Mouse (Mus musculus) embryonic facial prominence, embryonic 14.5 days (tissue): ENCODE data around the gene Zc3h15. TPM values are rescaled to one million over a fixed set of nuclear protein-coding genes. Genes with fewer than 3 reads are reported as not detected.

Experiments
- ATAC-seq: fragments of 200-750 bp; cut with Nextera tagmentation; 2 replicates; pipeline ENCODE4 v1.8.0; 2017; ENCODE audit warnings: low read depth, moderate number of reproducible peaks, moderate TSS enrichment
- DNase-seq: peaks from one replicate; pipeline ENCODE4 v3.0.0-alpha.2; 2015; ENCODE audit warnings: low spot score
- H3K27ac ChIP-seq: fragments of 300-500 bp; sonication (generic); replicated peaks from 2 replicates; pipeline ENCODE4 v1.5.1; 2014; ENCODE audit warnings: low read depth, mild to moderate bottlenecking, low read length, moderate library complexity
- H3K27me3 ChIP-seq: fragments of 300-500 bp; sonication (generic); replicated peaks from 2 replicates; pipeline ENCODE4 v1.6.1; 2014; ENCODE audit warnings: low read length; ENCODE audit not compliant: control insufficient read depth, insufficient read depth
- H3K36me3 ChIP-seq: fragments of 300-500 bp; sonication (generic); 2 replicates; pipeline ENCODE4 v1.6.1; 2014; ENCODE audit warnings: low read length, mixed read lengths; ENCODE audit not compliant: control insufficient read depth, insufficient read depth
- H3K4me1 ChIP-seq: fragments of 300-500 bp; sonication (generic); 2 replicates; pipeline ENCODE4 v1.6.1; 2014; ENCODE audit warnings: antibody characterized with exemption, low read length; ENCODE audit not compliant: control insufficient read depth, insufficient read depth
- H3K4me2 ChIP-seq: fragments of 300-500 bp; sonication (generic); 2 replicates; pipeline ENCODE4 v1.6.1; 2014; ENCODE audit warnings: low read depth, mild to moderate bottlenecking, low read length, moderate library complexity, mixed read lengths
- H3K4me3 ChIP-seq: fragments of 300-500 bp; sonication (generic); 2 replicates; pipeline ENCODE4 v1.5.1; 2014; ENCODE audit warnings: low read depth, mild to moderate bottlenecking, low read length
- H3K9ac ChIP-seq: fragments of 300-500 bp; sonication (generic); 2 replicates; pipeline ENCODE4 v1.6.1; 2014; ENCODE audit warnings: low read depth, mild to moderate bottlenecking, low read length, moderate library complexity, mixed read lengths
- H3K9me3 ChIP-seq: fragments of 300-500 bp; sonication (generic); 2 replicates; pipeline ENCODE4 v1.6.1; 2016; ENCODE audit warnings: low read length; ENCODE audit not compliant: control insufficient read depth
- WGBS: fragments of 180-500 bp; shearing (Covaris S2); extraction: QIAGEN DNeasy Blood & Tissue Kit; methylation state at CpG from one replicate; pipeline ENCODE4 v1.1.7; 2014; 5-methylcytosine and 5-hydroxymethylcytosine counted together
- polyA plus RNA-seq: library from polyadenylated mRNA; unstranded; fragments of >200 nt; fragmentation: Nextera tagmentation; extraction: Ambion mirVana; gene quantifications from 2 replicates; pipeline ENCODE4 v1.2.1, GENCODE M21; 2014

The Zc3h15 gene
- polyA plus RNA-seq, 1 experiment from 2014 or later = 130 TPM

- 70% methylated on average over 1 of the region's 1 CpGs for WGBS
- H3K27me3 ChIP-seq = no peaks in the 10 kb centered on the region
- H3K4me3 ChIP-seq = no peak overlapping the region
- H3K9me3 ChIP-seq = no peaks in the 10 kb centered on the region
- DNase-seq = no peak
- H3K36me3 ChIP-seq = peaks cover 49% of the 10 kb centered on the region
- ATAC-seq = no peak
- no peaks in the 10 kb centered on the region for H3K4me1 ChIP-seq
- no peak overlapping the region for H3K27ac ChIP-seq
- no peak overlapping the region for H3K4me2 ChIP-seq
- no peak overlapping the region for H3K9ac ChIP-seq
These were observed 23.8 kb downstream of the Zc3h15 start for GRCm38 (mm10) chr2:83668052-83668451.

GRCm38 (mm10) chr2:83669988-83670387, 25.8 kb downstream of the Zc3h15 start:
- no peak overlapping the region for H3K9ac ChIP-seq
- 73% methylated on average over 5 of the region's 5 CpGs for WGBS
- no peaks in the 10 kb centered on the region for H3K27me3 ChIP-seq
- no peaks in the 10 kb centered on the region for H3K4me1 ChIP-seq
- H3K9me3 ChIP-seq = no peaks in the 10 kb centered on the region
- DNase-seq (no peak), ATAC-seq (no peak)
- no peak overlapping the region for H3K4me2 ChIP-seq
- no peak overlapping the region for H3K4me3 ChIP-seq
- peaks cover 38% of the 10 kb centered on the region for H3K36me3 ChIP-seq
- H3K27ac ChIP-seq = no peak overlapping the region

DNA sequence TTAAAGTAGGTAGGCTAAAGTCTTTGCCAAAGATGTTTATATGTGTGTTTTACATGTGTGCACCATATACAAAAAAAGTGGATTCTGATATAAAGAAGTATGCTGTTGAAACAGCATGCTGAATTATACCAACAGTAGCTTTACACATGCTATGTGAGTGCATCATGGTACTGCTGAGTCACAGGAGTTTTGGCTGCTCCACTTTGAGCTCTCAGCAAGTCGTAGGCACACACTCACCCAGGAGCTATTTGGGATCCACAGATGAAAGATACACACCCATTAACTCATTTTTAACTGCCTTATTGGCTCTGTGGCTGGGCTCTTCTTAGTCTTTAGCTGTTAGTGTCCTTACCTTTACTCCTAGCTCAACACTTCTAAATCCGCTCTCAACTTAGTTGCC, 27.6 kb downstream of the Zc3h15 start:
- 93% methylated on average over 2 of the region's 2 CpGs for WGBS
- H3K27me3 ChIP-seq = no peaks in the 10 kb centered on the region
- ATAC-seq (no peak), DNase-seq (no peak)
- no peak overlapping the region for H3K27ac ChIP-seq
- no peaks in the 10 kb centered on the region for H3K9me3 ChIP-seq
- no peak overlapping the region for H3K9ac ChIP-seq
- H3K36me3 ChIP-seq = peaks cover 33% of the 10 kb centered on the region
- 0 out of 2 replicates have a peak, but pooled peaks cover 6% of the 10 kb centered on the region for H3K4me1 ChIP-seq
- H3K4me3 ChIP-seq = no peak overlapping the region
- no peak overlapping the region for H3K4me2 ChIP-seq

- H3K27me3 ChIP-seq = no peaks in the 10 kb centered on the region
- H3K9ac ChIP-seq = no peak overlapping the region
- DNase-seq (no peak), ATAC-seq (no peak)
- H3K27ac ChIP-seq = no peak overlapping the region
- H3K4me2 ChIP-seq = no peak overlapping the region
- peaks cover 23% of the 10 kb centered on the region for H3K36me3 ChIP-seq
- no peak overlapping the region for H3K4me3 ChIP-seq
- 0 out of 2 replicates have a peak, but pooled peaks cover 6% of the 10 kb centered on the region for H3K4me1 ChIP-seq
- no peaks in the 10 kb centered on the region for H3K9me3 ChIP-seq
- 64% methylated on average over 7 of the region's 7 CpGs for WGBS
These were observed 28.8 kb downstream of the Zc3h15 start for GRCm38 (mm10) chr2:83673067-83673466.

DNA sequence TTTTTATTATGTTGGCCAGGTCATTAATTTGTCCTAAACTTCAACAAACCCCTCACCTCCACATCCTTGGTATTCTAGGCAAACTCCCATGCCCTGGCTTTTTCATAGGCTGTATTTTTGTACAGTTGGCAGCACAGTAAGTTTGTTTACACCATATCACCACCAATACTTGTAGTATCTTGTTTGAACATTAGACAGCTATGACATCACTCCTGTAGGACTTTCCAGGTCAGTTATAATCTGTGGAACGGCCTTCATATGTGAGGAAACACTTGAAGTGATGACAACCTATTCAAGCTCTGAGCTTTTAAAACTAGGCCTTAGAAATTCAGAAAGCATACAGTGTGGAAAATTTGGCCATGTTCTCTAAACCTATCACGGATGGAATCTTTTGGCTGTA, 29.6 kb downstream of the Zc3h15 start:
- Histone ChIP-seq H3K4me2 (no peak overlapping the region), H3K9me3 (no peaks in the 10 kb centered on the region), H3K36me3 (peaks cover 21% of the 10 kb centered on the region), H3K27ac (no peak overlapping the region), H3K9ac (no peak overlapping the region), H3K4me3 (no peak overlapping the region), H3K4me1 (0 out of 2 replicates have a peak, but pooled peaks cover 6% of the 10 kb centered on the region), H3K27me3 (no peaks in the 10 kb centered on the region)
- WGBS = 86% methylated on average over 2 of the region's 2 CpGs
- no peak for ATAC-seq
- DNase-seq = no peak

DNA sequence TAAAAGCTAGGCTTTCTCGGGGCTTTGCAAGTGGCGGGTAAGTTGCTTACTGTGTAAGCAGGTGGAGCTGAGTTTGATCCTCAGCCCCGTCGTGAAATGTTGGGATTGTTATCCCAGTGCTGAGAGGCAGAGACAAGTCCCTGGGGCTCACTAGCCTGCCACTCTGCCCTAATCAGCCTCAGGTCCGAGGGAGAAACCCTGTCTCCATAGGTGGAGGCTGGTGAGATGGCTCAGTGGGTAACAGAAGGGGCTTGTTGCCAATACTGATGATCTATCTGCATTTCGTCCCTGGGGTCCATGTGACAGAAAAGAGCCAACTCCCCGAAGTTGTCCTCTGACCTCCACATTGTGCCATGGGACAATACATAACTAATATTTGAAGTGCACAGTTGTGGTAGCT, 30.2 kb downstream of the Zc3h15 start:
- no peak overlapping the region for H3K9ac ChIP-seq
- no peak overlapping the region for H3K4me3 ChIP-seq
- H3K4me2 ChIP-seq = no peak overlapping the region
- H3K27ac ChIP-seq = no peak overlapping the region
- no peak for DNase-seq
- 0 out of 2 replicates have a peak, but pooled peaks cover 6% of the 10 kb centered on the region for H3K4me1 ChIP-seq
- H3K27me3 ChIP-seq = no peaks in the 10 kb centered on the region
- WGBS = 76% methylated on average over 7 of the region's 7 CpGs
- no peak for ATAC-seq
- H3K36me3 ChIP-seq = peaks cover 19% of the 10 kb centered on the region
- H3K9me3 ChIP-seq = no peaks in the 10 kb centered on the region

GRCm38 (mm10) chr2:83674896-83675295, 30.7 kb downstream of the Zc3h15 start:
- Histone ChIP-seq H3K9ac (no peak overlapping the region), H3K27ac (peak overlapping the region; percentile 70), H3K4me2 (no peak overlapping the region), H3K4me1 (0 out of 2 replicates have a peak, but pooled peaks cover 6% of the 10 kb centered on the region), H3K9me3 (no peaks in the 10 kb centered on the region), H3K36me3 (peaks cover 14% of the 10 kb centered on the region), H3K27me3 (no peaks in the 10 kb centered on the region), H3K4me3 (no peak overlapping the region)
- no peak for DNase-seq
- no peak; the same call in 1 of the 2 replicates for ATAC-seq
- 83% methylated on average over 9 of the region's 9 CpGs for WGBS

- Histone ChIP-seq H3K27ac (peak overlapping the region; percentile 70), H3K9me3 (no peaks in the 10 kb centered on the region), H3K4me3 (no peak overlapping the region), H3K9ac (no peak overlapping the region), H3K4me2 (no peak overlapping the region), H3K36me3 (peaks cover 13% of the 10 kb centered on the region), H3K4me1 (0 out of 2 replicates have a peak, but pooled peaks cover 6% of the 10 kb centered on the region), H3K27me3 (no peaks in the 10 kb centered on the region)
- peak; percentile 76 for DNase-seq
- 0 out of 2 replicates have a peak, but pooled peaks have one; percentile 17 for ATAC-seq
- WGBS = 26% methylated on average over 5 of the region's 5 CpGs
These were observed 31.4 kb downstream of the Zc3h15 start for GRCm38 (mm10) chr2:83675681-83676080.

DNA sequence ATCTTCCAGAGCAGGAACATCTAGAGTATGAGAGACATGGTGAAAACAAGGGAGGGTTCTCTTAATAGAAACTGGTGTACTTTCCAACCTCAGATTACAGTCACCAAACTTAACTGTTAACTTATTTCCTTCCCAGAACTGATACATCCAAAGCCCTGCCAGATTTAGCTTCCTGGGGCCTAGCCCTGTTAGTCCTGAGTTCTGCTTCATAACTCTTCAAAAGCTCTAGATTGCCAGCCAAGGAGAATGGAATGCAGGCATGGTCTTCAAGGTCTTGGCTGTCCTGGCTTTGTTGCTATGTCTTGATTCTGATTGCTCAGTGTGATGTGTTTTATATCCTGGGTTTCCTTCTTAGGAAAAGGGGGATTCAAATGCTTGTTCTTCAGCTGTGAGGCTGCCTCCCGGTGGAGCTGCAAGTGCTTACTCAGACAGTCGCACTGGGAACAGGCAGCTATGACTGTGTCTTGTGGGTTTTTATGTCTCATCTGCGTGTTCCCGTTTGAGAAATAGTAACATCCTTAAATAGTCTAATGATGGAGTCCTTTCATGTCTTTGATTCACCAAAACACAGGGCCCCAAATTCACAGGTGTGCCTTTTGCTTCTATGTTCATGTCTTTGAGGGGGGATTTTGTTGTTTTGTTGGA, 32.1 kb downstream of the Zc3h15 start:
- H3K4me1 ChIP-seq = 0 out of 2 replicates have a peak, but pooled peaks cover 6% of the 10 kb centered on the region

More for the DNA sequence above, 32.1 kb downstream of the Zc3h15 start:
- H3K27ac ChIP-seq = peak overlapping the region; percentile 70
- H3K36me3 ChIP-seq = peaks cover 13% of the 10 kb centered on the region
- 81% methylated on average over 4 of the region's 4 CpGs for WGBS
- no peaks in the 10 kb centered on the region for H3K27me3 ChIP-seq
- H3K9me3 ChIP-seq = no peaks in the 10 kb centered on the region
- H3K4me3 ChIP-seq = no peak overlapping the region
- H3K9ac ChIP-seq = no peak overlapping the region
- DNase-seq (peak; percentile 59), ATAC-seq (0 out of 2 replicates have a peak, but pooled peaks have one; percentile 31)
- no peak overlapping the region for H3K4me2 ChIP-seq
